Mouse (Mus musculus) kidney, adult 8-10 months (tissue): ENCODE measurements around the gene Bmp3.

ENCODE experiments used
- DNase-seq, 2 experiments: peaks; one replicate each; pipeline ENCODE4 v3.0.0; 2022

Gene Bmp3

DNA sequence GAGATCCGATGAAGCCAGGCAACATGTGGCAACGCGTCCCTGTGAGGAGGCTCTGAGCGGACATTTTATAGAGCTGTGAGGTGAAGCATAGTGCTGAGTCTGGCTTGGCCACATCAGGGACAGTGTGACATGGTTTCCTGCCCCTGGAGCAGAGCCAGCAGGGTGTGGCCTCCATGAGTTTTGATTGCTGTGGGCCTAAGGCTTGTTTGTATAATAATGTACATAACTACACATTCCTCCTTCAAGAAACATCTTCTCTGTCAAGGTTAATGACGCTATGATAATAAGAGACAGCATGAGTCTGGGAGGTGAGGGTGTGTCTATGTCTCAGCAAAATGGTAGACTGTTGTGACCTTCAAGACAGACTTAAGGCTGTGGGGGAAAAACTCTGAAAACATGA, 64.5 kb downstream of the Bmp3 start:
- DNase-seq = no peak

DNA sequence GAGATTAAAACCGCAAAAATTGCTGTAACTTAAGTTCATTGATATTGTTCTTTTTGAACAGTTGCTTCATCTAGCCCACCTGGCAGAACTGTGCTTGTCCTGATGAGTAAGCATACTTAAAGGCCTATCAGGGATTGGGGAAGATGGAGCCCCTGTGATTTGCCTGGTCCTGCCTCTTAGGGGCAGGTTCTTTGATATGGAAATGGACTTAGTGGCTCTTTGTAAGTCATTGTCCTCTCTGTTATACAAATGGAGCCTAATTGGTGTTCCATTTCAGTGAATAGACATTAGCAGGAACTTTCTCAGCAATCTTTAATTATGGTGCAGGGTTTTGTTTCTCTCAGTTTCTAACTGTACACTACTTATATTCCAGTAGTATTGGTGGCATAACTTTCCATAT, 67.4 kb downstream of the Bmp3 start:
- DNase-seq = no peak

GRCm38 (mm10) chr5:98922921-98923320, 68.7 kb downstream of the Bmp3 start:
- no peak for DNase-seq
